Mouse (Mus musculus) natural killer cell, adult 2 months (primary cell): ENCODE measurements around the gene Klkb1.
"Not testable (repeated sequence)": the region's sequence is repeated elsewhere in the genome, so short reads cannot be mapped to it uniquely, and the experiment has no call there.

Experiments used
- DNase-seq, 2 experiments: peaks; one replicate each; pipeline ENCODE4 v3.0.0; 2022; ENCODE audit warnings: low spot score in 2 of 2

Gene Klkb1

DNA sequence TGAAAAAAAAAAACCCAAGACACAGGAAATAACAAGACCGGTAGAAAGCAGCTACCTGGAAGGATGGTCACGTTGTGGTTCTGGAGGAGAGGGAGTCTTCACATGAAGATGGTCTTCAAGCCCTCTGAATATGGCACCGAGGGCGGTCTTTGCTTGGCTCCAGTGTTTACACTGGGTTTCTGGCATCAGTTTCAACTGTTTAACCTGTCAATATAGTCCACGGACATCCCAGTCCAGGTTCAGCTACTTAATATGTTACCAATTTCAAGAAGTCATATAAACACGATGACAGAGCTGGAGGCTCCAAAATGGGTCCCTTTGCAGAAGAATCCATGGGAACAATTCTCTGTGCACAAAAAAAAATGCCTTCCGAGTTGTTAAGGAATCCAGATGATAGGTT is at the start of gene Klkb1:
Klkb1 (minus strand) TSS at position 173 of the 400 bp plus-strand sequence.
- no peak for DNase-seq

DNA sequence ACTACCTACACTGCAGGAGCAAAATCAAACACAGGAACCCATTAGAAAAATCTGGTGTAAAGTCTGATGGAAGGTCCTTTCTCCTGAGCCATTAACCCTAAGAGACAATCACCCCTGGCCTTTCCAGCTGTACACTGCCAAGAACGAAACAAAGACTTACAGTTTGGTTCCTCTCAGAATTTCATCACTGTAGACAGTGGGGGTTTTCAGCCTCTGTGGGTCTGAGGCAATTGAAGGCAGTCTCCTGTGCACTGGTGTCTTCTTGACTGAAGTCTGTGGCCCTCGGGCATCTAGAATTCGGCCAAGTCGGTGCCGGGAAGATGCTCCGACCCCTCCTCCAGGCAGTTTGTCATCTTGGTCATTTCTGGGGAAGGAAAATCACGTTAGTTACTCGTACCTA is 49.6 kb upstream of the Klkb1 start:
- DNase-seq = no peak

DNA sequence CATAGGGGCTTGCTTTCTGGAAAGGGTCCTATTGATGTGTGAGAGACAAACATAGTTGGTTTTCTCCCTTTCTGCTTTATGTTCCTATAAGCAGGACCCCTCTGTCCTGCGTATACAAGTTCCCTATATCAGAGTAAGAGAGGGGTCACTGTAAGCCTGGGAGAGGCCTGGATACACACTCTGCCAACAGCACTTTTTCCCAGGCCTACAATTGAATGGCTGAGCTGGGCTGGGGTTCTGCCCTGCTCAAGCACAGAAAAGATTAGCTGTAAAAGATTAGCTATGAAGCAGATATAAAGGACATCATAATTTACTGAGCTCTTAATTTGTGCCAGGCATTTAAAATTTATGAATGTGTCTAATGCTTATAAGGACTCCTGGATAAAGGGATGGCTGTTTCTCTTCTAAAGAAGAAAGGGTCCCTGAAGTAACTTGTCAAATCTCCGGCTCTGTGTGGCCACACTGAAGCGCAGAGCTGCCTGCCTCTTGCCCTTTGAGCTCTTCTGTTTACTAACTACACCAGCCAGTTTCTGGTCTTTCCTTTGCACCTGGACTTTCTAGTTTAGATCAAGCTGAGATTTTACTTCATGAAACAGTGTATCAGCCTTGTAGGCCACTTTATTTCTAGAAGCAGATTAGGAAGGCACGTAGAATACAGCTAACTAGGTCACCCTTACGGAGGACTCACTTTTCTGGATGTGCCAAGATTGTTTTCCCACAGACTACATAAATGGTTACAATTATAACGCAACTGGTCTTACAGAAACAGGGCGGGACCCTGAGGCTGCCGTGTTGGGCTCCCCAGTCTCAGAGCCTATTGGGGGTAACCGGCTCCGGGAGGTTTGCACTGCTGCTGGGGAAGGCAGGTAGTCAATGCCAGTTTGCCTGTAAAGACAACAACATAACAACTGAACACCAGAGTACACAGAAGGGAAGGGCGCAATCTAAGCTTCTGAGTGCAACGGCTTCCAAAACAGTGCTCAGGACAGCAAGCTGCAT is 47.3 kb upstream of the Klkb1 start:
- DNase-seq = no peak

DNA sequence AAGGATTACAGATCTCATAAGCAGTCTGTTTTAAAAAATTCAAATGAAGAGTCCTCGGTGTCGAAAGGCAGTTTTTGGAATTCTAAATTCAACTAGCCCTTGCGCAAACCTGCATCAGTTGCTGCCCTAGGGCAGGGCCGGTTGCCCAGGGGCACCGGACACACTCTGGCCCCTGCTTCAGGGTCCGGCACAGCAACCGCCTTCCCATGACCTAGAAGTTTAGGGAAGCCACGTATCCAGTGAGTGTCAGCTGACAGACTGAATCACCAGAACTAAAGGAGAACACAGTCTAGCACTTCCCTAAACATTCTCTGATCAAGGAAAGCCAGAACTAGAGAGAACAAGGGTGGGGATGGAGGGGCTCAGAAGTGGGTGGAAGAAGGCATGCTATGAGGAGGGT is 38.8 kb upstream of the Klkb1 start:
- peak in 1 of 2 experiments; percentile 1 for DNase-seq

DNA sequence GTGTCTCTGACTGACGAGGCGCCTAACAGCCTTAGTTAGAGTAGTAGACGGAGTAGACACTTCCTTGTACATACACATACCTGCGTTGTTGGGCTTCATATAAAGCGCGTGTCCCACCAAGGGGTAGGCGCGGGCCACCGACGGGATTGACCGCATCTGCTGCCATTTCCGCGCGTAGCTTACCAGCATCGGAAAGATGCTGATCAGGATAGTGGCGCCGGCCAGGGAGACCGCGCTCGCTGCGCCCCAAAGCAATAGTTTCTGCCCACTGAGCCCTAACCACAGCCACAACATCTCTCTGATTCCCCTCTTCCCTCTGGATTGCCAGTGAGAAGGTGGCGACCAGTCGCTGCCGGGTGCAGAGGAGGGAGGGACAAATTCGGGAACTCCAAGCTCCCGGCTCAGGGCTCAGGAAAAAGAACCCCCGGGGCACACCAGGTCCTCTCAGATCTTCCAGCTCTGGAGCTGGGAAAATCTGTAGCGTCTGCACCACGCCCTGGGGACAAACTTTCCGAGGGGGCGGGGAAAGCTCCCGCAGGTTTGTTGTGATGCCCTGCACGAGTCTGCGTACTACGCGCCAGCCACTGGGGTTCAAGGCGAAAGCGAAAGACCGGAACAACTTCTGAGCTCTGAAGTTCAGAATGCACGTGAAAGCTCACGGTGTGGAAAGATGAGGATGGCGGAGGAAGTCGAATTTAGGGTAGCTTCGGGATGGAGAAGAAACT is 38.2 kb upstream of the Klkb1 start, which contains the start of gene Cyp4v3:
Cyp4v3 (minus strand) TSS at position 532 of the 725 bp plus-strand sequence.
- peak; percentile 60 to 69 for DNase-seq

DNA sequence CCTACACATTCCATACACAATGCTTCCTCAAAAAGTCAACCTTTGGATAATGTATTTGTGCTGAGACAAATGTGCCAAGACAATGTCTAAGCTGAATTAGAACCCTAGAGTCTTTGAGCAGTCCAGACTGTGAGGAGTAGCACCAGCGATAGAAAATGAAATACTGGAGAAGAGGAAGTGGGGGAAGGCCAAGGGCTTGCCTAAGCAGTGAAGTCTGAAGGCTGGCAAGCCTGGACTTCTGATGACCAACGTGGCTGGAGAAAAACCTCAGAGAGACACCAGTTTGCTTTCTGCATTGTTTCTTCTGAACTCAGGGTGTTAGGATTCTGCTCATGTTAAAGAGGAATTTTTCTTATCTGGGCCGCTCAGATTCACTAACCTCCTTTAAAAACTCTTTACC is 36.2 kb upstream of the Klkb1 start:
- no peak for DNase-seq

DNA sequence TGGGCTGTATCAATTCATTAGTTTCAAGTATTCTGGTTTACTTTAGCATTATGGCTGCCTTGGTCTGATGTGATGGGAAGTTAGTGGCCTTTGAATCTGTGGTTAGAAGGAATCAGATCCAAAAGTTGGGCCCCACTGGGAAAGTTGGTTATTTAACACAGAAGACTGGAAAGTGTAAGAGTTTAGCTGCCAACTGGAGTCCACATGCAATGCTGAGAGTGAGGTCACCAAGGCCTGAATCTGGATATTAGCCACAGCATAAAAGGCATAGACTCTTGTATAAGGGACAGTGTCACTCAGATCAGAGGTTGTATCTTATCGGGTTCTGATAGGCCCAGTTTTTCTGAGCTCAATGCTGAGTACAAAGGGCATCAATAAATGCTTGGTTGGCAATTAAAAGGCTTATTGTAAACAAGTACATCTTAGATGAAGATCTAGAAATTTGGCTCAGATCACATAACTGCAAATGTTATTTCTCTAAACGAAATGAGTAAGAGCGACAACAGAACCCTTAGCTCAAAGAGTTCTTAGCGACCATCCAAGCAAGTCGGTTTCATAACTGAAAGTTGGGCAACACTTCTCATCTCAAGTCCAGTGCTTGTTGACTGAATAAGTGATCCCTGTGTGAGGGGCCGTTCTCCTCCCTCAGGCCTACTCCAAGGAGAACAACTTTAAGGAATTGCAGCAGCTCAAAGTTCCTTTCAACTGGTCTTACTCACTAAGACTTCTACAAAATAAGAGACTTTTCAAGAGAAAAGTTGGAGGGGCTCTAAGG is 34.7 kb upstream of the Klkb1 start:
- no peak for DNase-seq

DNA sequence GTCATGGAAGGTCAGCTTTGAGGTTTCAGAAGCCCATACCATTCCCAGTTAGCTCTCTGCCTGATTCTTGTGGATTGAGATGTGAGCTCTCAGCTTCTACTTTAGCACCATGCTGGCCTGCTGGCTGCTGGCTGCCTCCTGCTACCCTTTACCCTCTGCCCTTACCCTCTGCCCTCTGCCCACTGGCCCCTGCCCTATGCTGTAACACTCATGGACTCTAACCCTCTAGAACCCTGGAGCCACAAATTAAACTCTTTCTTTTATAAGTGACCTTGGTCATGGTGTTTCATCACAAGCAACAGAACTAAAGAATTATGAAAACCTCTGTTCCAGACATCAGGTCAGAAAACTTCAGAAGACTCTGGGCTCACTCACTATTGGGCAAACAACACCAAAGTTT is 32.4 kb upstream of the Klkb1 start:
- DNase-seq = not testable (repeated sequence)

DNA sequence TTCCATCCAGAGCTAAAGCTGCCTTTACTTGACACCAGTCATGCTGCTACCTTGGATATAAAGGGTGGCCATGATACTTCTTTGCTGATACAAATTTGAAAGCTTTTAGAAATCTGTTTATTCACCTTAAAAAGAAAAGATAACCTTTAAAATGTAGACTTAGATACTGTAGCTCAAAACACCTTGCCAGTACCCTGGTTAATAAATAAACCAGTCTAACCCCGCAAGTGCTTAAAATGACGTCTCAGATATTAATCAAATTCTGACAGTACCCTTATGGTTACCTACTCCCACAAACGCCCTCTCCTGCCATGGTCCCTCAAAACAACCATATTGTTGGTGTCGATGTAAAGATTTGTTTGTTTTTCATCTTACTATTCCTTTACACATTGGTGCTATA is 29.5 kb upstream of the Klkb1 start:
- DNase-seq = no peak

DNA sequence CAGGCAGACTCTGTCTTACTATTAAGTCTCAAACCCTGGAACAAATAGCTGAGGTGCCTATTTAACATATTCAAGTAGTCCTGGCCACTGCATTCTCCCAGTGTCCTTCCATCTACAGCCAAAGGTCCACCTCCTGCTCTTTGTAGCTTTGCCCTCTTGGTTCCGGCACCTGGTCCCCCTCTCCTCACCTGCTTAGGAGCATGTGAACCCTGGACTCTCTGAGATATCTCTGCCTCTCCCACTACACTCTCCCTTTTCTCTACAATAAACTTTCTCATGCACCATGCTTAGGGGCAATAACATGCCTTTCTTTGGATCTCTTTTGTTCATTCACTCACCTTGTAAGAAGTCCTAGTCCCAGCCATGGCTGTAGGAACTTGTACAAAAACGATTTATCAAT is 26.7 kb upstream of the Klkb1 start:
- no peak for DNase-seq

DNA sequence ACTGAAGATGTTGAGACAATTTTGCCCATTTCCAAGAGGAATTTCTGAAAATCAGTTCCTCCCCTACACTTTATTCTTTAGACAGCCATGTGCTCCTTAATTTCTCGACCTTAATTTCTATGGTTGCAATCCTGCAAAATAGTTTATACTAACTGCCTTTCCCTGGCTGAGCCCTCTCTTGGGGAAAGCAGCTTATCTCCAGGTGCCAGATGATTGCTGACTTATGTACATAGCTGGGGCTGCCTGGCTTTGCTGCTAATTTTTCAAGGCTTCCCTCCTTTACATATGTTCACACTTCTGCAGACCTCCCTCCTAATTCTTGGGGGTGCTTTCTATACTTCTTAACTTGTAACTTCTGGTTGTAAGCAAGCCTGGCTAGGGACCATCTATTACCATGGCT is 26.3 kb upstream of the Klkb1 start:
- DNase-seq = no peak

DNA sequence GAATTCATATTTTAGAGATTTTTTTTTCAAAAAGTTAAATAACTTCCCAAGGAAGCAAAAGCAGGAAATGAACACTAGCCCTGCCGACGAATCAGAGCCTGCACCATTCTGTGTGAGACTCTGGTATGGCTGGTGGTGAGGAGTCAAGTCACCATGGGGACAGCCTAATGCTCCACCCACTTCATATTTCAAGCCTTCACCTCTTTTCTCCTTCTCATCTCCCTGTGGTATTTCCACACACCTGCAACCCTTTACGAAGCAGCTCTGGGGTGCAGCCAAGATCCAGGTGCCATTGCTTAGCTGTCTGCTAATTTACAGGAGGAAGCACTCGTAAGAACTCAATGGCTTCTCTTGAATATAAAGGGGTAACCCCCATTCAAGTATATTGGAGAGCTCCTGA is 16.3 kb upstream of the Klkb1 start:
- no peak for DNase-seq

DNA sequence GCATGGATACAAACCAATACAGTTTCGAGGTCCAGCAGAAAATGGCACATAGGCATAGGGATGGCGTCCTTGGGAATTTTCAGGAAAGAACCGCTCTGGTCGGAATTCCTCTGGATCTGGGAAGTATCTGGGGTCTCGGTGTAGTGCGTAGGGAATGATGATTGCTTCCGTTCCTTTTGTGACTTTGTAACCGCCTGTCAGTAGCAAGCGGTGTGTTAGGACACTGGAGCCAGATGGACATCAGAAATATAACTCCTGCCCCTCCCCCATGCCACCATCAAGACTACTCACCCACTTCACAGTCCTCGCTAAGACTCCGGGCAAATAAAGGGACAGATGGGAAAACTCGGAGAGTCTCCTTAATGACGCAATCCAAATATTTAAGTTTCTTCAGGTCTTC is 13.7 kb upstream of the Klkb1 start, which contains the start of gene Gm45753:
Gm45753 (minus strand) TSS at position 101 of the 400 bp plus-strand sequence.
- DNase-seq = no peak

DNA sequence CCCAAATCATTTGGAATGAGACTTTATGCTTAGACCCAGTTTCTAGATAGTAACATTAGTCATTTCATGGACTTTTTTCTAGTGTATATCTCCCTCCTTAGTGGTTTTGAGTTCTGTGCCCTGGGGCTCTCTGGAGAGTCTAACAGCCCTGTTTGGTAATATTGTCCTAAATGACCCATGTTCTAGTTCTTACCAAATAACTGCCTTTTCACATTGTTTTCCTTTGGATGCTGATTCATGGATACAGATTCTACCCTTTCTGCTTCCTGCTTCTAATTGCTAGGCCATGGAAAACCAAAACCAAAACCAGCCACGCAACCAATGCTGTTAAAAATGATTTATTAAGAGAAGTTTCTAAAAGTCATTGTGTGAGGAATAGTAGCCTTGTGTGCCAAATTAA is 10.8 kb upstream of the Klkb1 start:
- DNase-seq = no peak

DNA sequence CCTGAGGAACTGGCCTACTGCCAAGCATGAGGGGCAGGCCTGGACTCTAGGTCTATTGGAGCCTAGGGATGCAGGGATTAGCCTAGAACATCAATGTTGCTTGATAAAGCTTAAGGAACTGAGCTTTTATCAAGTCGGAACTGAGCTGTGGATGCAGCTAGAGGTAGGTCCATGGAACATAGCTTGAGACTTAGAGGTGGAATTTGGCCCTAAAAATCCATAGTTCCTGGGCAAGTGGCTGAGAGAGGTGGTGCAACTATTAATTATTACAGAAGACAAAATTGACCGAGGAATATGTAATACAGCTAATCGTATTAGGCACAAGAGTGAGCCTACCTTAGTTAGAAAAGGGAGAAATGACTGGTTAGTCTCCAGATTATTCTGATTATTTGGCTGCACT is 9.7 kb upstream of the Klkb1 start:
- no peak for DNase-seq

DNA sequence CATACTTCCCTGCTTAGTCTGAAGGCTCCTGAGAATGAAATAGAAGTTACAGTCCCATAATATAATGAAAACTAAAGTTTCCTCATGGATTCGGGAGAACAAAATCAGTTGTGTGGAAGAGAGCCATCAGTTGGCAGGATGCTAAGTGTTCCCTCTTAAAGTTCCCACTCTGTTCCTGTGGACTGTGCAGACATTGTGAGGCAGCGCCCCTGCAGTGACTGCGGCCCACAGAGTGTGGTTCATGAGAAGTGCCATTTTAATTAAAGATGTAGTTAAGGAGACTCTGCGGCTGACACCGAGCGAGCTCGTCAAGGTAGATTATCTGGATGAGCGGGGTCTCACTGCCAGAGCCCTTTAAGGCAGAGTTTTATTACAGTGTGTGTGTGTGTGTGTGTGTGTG is 7.7 kb upstream of the Klkb1 start:
- no peak for DNase-seq

DNA sequence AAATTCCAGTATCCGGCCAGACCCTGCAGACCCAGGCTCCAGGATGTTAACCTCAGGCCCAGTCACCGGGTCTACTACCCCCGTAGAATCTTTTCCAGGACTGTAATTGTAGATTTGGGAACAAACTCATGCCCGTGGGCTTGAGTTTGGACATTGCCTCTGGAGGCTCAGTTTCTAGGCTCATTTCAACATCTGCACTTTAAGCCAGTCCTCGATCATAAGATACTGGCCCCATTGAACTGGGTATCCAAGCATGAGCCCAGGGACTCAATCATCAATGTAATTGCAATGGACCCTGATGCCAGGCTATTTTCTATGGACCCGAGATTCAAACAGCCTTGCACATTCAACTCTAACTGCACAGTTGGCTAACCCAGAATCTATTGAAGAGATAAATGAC is 617 bp upstream of the Klkb1 start:
- no peak for DNase-seq

DNA sequence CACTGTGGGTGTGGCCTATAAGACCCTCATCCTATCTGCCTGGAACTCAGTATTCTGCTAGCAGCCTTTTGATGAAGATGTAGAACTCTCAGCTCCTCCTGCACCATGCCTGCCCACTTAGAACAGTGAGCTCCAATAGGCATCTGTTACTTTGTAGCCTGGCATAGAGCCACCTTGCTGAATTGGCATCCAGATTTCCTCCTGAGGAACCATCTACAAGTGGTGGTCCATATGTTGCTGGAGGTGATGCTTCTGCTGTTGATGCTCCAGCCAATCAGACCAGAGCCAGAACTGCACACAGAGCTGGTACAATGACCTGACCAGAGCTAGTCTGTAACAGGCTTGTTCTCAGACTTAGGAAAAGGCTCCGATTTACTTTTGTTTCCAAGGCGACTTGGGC is 2.9 kb downstream of the Klkb1 start:
- no peak for DNase-seq

DNA sequence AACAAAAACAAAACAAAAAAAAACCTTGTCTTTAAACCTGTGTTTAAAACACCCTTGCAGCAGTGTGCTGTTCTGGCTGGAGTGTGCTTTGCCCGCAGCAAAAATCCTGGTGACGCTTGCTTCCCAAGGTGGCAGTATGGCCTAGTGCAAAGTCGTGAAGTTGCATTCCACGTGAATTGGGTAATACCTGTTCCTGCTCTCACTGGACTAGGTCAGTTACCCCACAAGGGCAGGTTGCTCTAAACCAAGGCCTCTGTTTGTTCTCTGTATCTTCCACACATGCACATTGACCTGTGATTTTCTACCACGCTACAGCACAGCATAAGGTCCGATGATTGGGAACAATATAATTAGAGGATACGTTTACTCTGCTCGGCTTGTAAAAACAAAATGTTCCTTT is 13.0 kb downstream of the Klkb1 start:
- DNase-seq = no peak

DNA sequence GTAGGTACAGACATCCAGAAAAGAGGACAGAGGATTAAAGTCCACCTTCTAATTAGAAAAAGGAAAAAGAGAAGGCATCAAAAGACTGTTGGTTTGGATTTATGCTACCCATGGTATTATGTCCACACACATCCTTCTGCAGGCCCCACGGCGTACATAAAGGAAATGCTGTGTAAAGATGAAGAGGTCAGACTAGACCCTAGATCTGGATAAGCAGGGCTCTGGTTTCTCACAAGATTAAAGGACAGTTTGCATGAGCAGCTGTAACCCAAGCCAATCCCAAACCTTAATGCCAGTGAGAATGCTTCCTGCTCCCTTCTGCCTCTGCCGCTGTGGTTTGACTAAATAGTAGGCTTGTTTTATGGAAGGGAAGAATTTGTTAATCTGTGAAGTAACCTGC is 17.2 kb downstream of the Klkb1 start:
- no peak for DNase-seq

DNA sequence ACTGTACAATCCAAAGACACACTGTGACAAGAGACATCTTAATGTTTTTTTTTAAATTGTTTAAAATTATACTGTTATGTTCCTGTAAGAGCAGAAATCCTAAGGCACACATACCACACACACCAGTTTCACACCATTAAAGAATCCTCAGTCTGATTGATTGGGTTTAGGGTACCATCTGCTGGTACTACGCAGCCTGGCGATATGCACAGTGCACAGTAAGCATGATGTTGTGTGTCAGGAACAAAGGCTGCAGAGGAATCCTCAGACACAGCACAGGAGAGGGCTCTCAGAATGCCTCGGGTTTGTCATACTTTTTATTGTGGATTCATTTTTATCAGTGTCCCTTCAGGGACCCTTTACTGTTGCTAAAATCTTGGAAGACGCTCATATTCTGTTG is 20.3 kb downstream of the Klkb1 start:
- no peak for DNase-seq

DNA sequence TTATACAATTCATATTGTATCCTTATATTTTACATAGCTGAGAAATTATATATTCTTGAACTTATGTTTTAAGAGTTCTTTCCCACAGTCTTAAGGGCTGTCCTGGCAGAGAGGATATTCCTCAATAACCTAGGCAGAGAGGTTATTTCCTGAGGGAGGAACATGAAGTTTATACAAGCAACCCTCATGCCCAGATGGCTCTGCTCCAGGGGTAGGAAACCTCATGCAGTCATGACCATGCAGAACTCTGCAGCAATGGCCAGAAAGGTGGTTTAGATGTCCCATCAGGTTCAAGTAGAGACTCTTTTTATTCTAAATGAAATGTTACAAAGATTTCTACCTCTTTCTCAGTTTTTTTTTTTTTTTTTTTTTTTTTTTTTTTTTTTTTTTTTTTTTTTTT is 25.6 kb downstream of the Klkb1 start:
- DNase-seq = no peak
